Mouse (Mus musculus): ENCODE measurements around the gene Itpr1.

The Itpr1 gene

GRCm38 (mm10) chr6:108277622-108278396 is 64.9 kb downstream of the Itpr1 start:
- no peak for DNase-seq (ENCODE audit: low spot score in 2 of 2)

- no peak for DNase-seq (ENCODE audit: low spot score in 2 of 2)
These were observed 66.1 kb downstream of the Itpr1 start for GRCm38 (mm10) chr6:108278826-108279630.

- no peak for DNase-seq (ENCODE audit: low spot score in 2 of 2)
These were observed 69.2 kb downstream of the Itpr1 start for GRCm38 (mm10) chr6:108282131-108282530.

- no peak for DNase-seq (ENCODE audit: low spot score in 2 of 2)
These were observed 69.7 kb downstream of the Itpr1 start for GRCm38 (mm10) chr6:108282621-108283020.

- no peak for DNase-seq (ENCODE audit: low spot score in 2 of 2)
These were observed 71.8 kb downstream of the Itpr1 start for GRCm38 (mm10) chr6:108284688-108285087.

- no peak for DNase-seq (ENCODE audit: low spot score in 2 of 2)
These were observed 76.1 kb downstream of the Itpr1 start for GRCm38 (mm10) chr6:108288979-108289378.

GRCm38 (mm10) chr6:108290978-108291377 is 78.1 kb downstream of the Itpr1 start:
- no peak for DNase-seq (ENCODE audit: low spot score in 2 of 2)

- no peak for DNase-seq (ENCODE audit: low spot score in 2 of 2)
These were observed 78.7 kb downstream of the Itpr1 start for GRCm38 (mm10) chr6:108291556-108291955.

DNA sequence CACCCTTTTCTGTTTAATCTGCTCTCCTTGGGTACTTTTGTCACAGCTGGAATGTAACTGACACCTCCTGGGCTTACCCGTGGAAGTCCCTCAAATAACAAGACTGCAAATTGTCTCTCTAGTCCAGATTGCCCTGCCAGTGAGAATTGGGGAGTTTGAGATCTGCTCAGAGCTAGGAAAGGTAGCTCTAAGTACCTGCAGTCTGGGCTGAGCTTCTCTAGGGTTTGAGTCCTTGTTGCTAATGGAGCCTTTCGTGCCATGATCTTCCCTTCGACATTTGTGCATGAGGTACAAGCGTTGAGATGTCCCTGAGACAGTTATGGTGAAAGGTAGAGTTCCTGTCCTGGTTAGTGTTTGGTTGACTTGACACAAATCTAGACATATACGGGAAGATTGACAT is 89.0 kb downstream of the Itpr1 start:
- DNase-seq (ENCODE audit: low spot score in 2 of 2), result no peak

DNA sequence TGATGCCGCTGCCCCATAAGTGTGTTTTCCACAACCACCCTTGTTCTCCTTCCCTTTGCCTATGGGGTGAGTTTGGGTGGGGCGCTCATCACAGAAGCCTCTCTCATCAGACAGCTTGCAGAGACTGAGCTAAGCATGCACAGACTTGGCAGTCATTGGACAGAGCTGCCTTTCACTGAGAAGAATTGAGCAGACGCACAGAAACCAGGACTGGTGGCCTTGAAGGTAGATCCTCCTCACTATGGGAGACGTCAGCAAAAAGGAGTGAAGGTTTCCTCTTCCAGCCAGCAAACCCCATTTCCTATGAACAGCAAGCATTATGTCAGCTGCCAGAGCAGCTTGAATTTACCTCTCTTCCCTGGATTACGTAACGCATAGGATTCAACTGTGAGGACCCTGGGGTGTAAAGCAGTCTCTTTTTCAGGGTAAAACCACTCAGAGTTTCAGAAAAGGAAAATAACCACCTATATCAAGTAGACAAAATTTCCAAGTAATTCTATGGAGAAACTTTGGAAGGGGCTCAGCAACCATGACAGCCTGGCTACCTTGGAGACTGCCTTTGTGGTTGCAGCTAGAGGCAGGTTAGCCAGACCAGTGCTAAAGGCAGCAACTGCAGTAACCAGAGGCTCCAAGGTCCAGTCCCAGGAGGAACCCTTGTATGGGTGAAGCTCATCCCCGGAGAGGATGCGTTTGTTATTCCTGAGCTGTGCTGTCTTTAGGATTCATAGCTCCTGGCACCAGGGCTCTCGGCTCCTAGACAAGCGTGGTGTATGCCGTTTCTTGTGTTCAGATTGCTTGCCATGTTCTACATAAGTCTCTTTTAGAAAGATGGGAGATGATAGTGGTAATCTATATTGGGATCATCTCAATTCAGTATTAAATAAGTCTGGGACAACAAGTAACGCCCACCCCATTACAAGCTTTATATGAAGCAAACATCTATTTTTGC is 91.0 kb downstream of the Itpr1 start:
- DNase-seq (ENCODE audit: low spot score in 2 of 2), result no peak

DNA sequence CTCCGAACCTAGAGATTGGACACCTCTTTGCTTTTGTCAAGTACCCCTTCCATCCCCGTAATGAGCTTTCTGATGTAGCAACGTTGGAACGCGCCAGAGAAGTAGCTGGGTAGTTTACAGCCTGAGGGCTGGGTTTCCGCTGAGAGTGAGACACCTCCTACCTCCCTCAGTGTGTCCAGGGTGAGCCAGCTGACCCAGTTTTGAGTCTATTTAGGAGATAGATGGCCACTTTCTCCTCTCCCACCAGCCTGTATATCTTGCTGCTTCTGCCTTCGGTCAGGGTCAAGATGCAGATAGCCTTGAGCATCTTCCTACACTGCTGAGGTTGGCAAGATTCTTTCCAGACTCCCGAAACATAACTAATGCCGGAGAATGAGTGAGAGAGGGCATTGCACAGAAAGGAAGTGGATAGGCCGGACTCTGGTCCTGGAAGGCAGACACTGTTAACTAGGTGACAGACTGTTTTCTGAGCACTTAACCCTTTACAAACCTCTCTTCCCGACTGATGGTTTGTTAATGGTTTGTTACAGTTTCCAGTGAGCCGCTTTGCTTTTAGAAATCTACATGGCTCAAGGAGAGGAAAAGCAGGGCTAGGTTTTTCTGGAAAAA is 92.4 kb downstream of the Itpr1 start:
- no peak for DNase-seq (ENCODE audit: low spot score in 2 of 2)

GRCm38 (mm10) chr6:108306240-108306639 is 93.3 kb downstream of the Itpr1 start:
- DNase-seq (ENCODE audit: low spot score in 2 of 2), result no peak

DNA sequence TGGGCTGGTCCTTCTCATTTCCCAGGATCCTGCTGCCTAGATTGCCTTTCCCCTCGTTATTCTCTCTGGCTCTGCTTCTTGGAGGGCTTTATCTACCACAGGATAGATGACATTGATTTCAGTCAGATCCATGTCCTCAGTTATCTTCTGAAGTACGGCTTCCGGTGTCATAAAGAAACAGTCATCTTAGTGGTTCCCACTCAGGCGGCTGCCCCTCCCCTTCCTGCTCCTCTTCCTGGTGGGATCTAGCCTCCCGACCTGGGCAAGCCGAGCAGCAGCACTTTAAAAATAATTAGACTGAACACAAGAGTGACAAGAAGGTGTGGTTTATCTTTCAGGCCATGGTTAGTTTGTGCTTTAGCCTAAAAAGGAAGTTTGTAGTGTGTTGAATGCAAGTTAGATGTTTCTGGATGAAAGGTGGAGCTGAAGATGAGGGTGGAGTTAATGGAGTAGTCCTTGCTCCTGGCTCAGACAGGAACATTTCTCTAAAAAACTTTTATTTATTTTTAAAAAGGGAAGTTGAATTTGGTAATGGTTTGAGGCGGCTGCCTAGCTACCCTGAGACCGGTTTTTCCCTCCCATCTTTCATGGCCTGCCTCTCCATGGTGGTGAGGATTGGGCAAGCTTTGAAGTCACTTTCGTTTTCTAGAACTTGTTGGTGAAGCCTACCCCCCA is 94.2 kb downstream of the Itpr1 start:
- DNase-seq (ENCODE audit: low spot score in 2 of 2), result no peak

DNA sequence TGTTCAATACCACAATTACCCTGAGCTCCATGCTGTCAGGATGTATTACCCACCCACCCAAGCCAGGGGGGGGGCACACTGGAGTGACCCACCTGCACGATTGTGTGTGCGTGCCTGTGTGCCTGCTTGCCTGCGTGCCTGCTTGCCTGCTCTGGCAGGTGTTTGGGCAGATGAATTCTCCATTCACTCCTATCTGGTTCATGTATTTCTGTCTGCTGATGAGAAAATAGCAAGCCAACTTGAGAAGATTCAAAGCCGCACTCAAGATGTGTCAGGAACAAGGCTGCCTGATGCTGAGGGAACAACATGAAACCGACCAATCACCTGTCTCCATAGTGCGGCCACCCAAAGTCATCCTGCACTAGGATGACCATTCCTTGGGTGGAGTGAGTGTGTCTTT is 94.9 kb downstream of the Itpr1 start:
- DNase-seq (ENCODE audit: low spot score in 2 of 2), result no peak

- DNase-seq (ENCODE audit: low spot score in 2 of 2), result no peak
These were observed 96.7 kb downstream of the Itpr1 start for GRCm38 (mm10) chr6:108309391-108310182.

DNA sequence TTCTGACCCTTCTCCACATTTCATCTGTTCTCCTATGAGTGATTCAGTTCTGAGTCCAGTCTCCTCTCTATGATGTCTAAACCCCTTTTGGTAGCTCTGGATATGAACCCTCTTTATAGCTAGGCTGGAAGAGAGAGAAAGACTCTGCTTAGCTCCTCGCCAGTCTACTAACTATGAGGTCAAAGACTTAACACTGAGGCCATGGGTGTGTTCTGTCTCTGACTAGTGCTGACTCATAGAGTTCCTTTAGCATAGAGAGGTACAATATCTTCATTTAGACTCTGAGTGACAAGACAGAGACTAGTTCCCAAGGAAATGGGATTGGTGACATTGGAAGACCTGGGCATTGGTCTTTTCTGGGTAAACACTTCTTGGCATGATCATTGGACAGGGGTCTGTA is 100.2 kb downstream of the Itpr1 start:
- no peak for DNase-seq (ENCODE audit: low spot score in 2 of 2)

DNA sequence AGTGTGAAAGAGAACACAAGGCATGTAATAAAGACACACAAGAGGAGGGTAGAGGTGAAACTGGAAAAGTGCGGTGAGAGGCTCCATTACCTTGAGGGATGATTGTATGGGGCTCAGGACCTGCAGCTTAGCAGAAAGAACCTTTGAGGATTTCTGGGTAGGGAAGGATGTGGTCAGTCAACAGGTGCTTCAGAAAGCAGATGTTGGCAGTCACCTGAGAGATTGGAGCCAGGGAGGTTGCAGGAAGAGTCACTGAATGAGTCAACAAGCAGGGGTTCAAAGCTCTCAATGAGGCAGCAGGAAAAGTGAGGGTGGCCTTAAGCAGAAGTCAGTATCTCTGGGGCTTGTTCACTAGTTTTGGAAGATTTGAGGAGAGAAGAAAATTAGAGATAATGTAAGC is 101.1 kb downstream of the Itpr1 start:
- no peak for DNase-seq (ENCODE audit: low spot score in 2 of 2)

DNA sequence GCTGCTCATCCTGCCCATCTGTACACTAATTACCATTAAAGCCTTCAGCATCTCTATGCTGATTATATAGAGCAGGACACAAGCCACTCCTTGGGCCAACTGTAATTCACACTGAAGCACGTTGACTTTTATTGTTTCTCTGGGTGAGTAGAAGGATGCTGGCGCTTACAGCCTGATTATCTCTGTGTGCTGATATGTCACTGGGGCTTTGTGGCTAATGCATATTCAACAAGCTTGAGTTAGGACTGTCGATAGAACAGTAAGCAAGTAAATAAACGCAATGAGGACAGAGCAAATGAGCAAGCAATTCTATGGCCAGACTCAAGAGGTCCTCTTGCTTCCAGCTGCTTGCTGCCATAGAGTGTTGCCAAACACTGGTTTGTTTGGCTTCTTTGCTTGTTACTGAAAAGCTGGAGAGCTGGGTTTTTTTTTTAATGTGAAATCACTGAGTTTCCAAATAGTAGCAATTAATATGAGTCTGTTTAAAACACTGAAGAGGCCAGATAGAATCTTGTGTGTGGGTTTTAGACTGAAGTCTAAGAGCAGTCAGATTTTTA is 103.5 kb downstream of the Itpr1 start:
- DNase-seq (ENCODE audit: low spot score in 2 of 2), result no peak

DNA sequence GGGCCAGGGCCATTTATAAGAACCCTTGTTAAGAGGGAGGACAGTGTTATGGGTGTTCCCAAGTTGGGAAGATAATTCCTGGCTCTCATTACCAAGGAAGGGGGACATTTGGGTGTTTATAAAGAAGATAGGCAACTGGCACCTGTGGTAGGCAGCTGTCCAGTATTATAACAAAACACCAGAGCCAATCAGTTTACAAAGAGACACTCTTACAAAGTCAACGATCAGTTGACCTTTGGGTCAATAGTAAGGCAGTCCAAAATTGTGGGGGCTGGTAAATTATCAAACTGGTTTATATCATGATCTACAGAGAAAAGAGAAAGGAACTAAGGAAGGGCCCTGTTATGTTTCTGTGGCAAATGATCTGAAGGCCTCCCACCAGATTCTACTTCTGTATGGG is 104.1 kb downstream of the Itpr1 start:
- DNase-seq (ENCODE audit: low spot score in 2 of 2), result no peak

- no peak for DNase-seq (ENCODE audit: low spot score in 2 of 2)
These were observed 108.8 kb downstream of the Itpr1 start for GRCm38 (mm10) chr6:108321653-108322052.

Data from frontal cortex, postnatal 25 days (tissue).